Comparison of ENCODE assay signal across 8 mouse cellular contexts in genomic region chr15:99370259-99370691, GRCm38 (mm10). TPM values are rescaled to one million over a fixed set of nuclear protein-coding genes. Genes with fewer than 3 reads are reported as not detected.
DNase-seq lines count a peak whose midpoint lies in the region; ATAC-seq and TF ChIP-seq lines count a peak whose summit lies in the region.

TSS of gene Fmnl3 (minus strand) at chr15:99370482.

- H3K36me3 ChIP-seq in ES-E14 (ENCODE audit: control insufficient read depth, insufficient read depth, low read length, poor library complexity, severe bottlenecking): no peaks in the 10 kb centered on the region
- H3K36me3 ChIP-seq in forebrain, postnatal 0 days (ENCODE audit: insufficient read depth): no peaks in the 10 kb centered on the region
- no peaks in the 10 kb centered on the region for H3K36me3 ChIP-seq in neural tube, embryonic 15.5 days

- 1% methylated on average over 39 of the region's 48 CpGs for WGBS in cerebellum, adult 2 months
- under 1% methylated on average over 36 of the region's 48 CpGs for WGBS in forebrain, postnatal 0 days
- under 1% methylated on average over 46 of the region's 48 CpGs for WGBS in lung, adult 2 months
- under 1% methylated on average over 34 of the region's 48 CpGs for WGBS in neural tube, embryonic 15.5 days

- no peak within 1 kb of the TSS for H3K27ac ChIP-seq in ES-E14 (ENCODE audit: insufficient read depth, low read depth, low read length, poor library complexity, severe bottlenecking)
- H3K27ac ChIP-seq in cerebellum, adult 2 months (ENCODE audit: insufficient read depth, low read length): no peak within 1 kb of the TSS
- H3K27ac ChIP-seq in forebrain, postnatal 0 days (ENCODE audit: low read depth, low read length): peak within 1 kb of the TSS; percentile 67
- peak within 1 kb of the TSS; percentile 88 for H3K27ac ChIP-seq in layer of hippocampus, adult 2 months
- H3K27ac ChIP-seq in neural tube, embryonic 15.5 days (replicated peaks): peak within 1 kb of the TSS; percentile 89

- intact Hi-C loops in heart, postnatal 36 days (cut with DNase I): loop anchor here (1.0 to 2.0 kb wide), 2 partner anchors 43 to 53 kb away; no protein-coding TSS in a partner anchor

- H3K4me3 ChIP-seq in ES-E14 (ENCODE audit: insufficient read depth in 1 of 2, low read depth in 1 of 2, low read length in 2 of 2, poor library complexity in 1 of 2, severe bottlenecking in 1 of 2): peak within 1 kb of the TSS; percentile 77 to 88
- peak within 1 kb of the TSS; percentile 63 for H3K4me3 ChIP-seq in cerebellum, adult 2 months (replicated peaks; ENCODE audit: insufficient read depth, low read depth, low read length)
- peak within 1 kb of the TSS; percentile 66 for H3K4me3 ChIP-seq in forebrain, postnatal 0 days (ENCODE audit: low read depth, low read length)
- peak within 1 kb of the TSS; percentile 62 for H3K4me3 ChIP-seq in layer of hippocampus, adult 2 months
- peak within 1 kb of the TSS; percentile 76 for H3K4me3 ChIP-seq in lung, adult 2 months (replicated peaks; ENCODE audit: extremely low read depth, low read depth, low read length)
- H3K4me3 ChIP-seq in neural tube, embryonic 15.5 days (replicated peaks): peak within 1 kb of the TSS; percentile 84

- no peaks in the 10 kb centered on the region for H3K27me3 ChIP-seq in cerebellum, adult 2 months (ENCODE audit: control insufficient read depth, insufficient read depth, low read length)
- H3K27me3 ChIP-seq in forebrain, postnatal 0 days (ENCODE audit: insufficient read depth, low read length): no peaks in the 10 kb centered on the region
- H3K27me3 ChIP-seq in neural tube, embryonic 15.5 days (replicated peaks): peaks cover 7% of the 10 kb centered on the region; the same call in 1 of the 2 replicates

- no peaks in the 10 kb centered on the region for H3K9me3 ChIP-seq in ES-E14 (ENCODE audit: control insufficient read depth, insufficient read depth, low read depth, low read length)
- H3K9me3 ChIP-seq in forebrain, postnatal 0 days (ENCODE audit: low read length): no peaks in the 10 kb centered on the region
- no peaks in the 10 kb centered on the region for H3K9me3 ChIP-seq in neural tube, embryonic 15.5 days (replicated peaks)

- H3K9ac ChIP-seq in ES-E14 (ENCODE audit: insufficient read depth, low read depth, low read length, poor library complexity, severe bottlenecking): peak within 1 kb of the TSS; percentile 78
- peak within 1 kb of the TSS; percentile 67 for H3K9ac ChIP-seq in forebrain, postnatal 0 days
- peak within 1 kb of the TSS; percentile 85 for H3K9ac ChIP-seq in neural tube, embryonic 15.5 days (replicated peaks)

- peak; percentile 91 for DNase-seq in ES-E14 (ENCODE audit: low read depth, low spot score)
- DNase-seq in cerebellum, adult 2 months: peak; percentile 91 to 98
- peak; percentile 98 for DNase-seq in forebrain, postnatal 0 days
- DNase-seq in heart, postnatal 36 days: peak; percentile 100
- peak; percentile 92 to 98 for DNase-seq in layer of hippocampus, adult 2 months (ENCODE audit: low spot score in 2 of 2)
- peak; percentile 98 for DNase-seq in lung, adult 2 months
- peak; percentile 100 for DNase-seq in testis, postnatal 10 days (ENCODE audit: low spot score)

- peak; percentile 84 for TF ChIP-seq CTCF in cerebellum, adult 2 months (IDR thresholded peaks at IDR 0.05; ENCODE audit: borderline replicate concordance, insufficient read depth, low read depth, low read length)
- TF ChIP-seq CTCF in forebrain, postnatal 0 days (IDR thresholded peaks at IDR 0.05; ENCODE audit: low read depth): peak; percentile 91
- TF ChIP-seq CTCF in layer of hippocampus, adult 2 months (conservative IDR thresholded peaks at IDR 0.05): peak; percentile 91
- peak; percentile 70 for TF ChIP-seq CTCF in lung, adult 2 months (IDR thresholded peaks at IDR 0.05; ENCODE audit: insufficient read depth, low read length)

- 0 out of 2 replicates have a peak, but pooled peaks have one; percentile 42 for TF ChIP-seq POLR2A in cerebellum, adult 2 months (IDR thresholded peaks at IDR 0.05; ENCODE audit: borderline replicate concordance, insufficient read depth, low read length)
- peak; percentile 59; the same call in 1 of the 2 replicates for TF ChIP-seq POLR2A in lung, adult 2 months (IDR thresholded peaks at IDR 0.05; ENCODE audit: borderline replicate concordance, extremely low read depth, low read depth, low read length)

- in situ Hi-C loops in ES-E14 (cut with MboI; ENCODE audit: low sequenced_read_pairs in 2 of 2, unreplicated experiment in 2 of 2): no loop called here

- H3K4me1 ChIP-seq in ES-E14 (ENCODE audit: control insufficient read depth in 2 of 2, insufficient read depth in 2 of 2, low read length in 2 of 2, poor library complexity in 1 of 2): peaks cover 3% of the 10 kb centered on the region in 2 experiments; a peak in 1 of 4 replicates
- H3K4me1 ChIP-seq in cerebellum, adult 2 months (ENCODE audit: control insufficient read depth, insufficient read depth, low read length): no peaks in the 10 kb centered on the region
- H3K4me1 ChIP-seq in forebrain, postnatal 0 days (ENCODE audit: insufficient read depth): 0 out of 2 replicates have a peak, but pooled peaks cover 4% of the 10 kb centered on the region
- H3K4me1 ChIP-seq in lung, adult 2 months (ENCODE audit: control insufficient read depth, insufficient read depth, low read length): peaks cover 7% of the 10 kb centered on the region
- H3K4me1 ChIP-seq in neural tube, embryonic 15.5 days: peaks cover 19% of the 10 kb centered on the region

- peak within 1 kb of the TSS; percentile 63 for H3K4me2 ChIP-seq in forebrain, postnatal 0 days (ENCODE audit: low read depth)
- H3K4me2 ChIP-seq in neural tube, embryonic 15.5 days: peak within 1 kb of the TSS; percentile 65

- ATAC-seq in forebrain, postnatal 0 days: peak; percentile 97
- ATAC-seq in neural tube, embryonic 15.5 days (ENCODE audit: low FRiP score): peak; percentile 96

TF ChIP-seq in ES-E14, 5 proteins besides CTCF, POLR2A, EP300 and RAD21:
- TF ChIP-seq ZC3H11A (IDR thresholded peaks at IDR 0.05; ENCODE audit: borderline replicate concordance, low read depth, low read length): no peak
- no peak for TF ChIP-seq MAFK (IDR thresholded peaks at IDR 0.05; ENCODE audit: insufficient read depth, low read depth, low read length)
- peak; percentile 78 for TF ChIP-seq CHD2 (IDR thresholded peaks at IDR 0.05; ENCODE audit: low read depth, low read length)
- peak; percentile 43; the same call in 1 of the 2 replicates for TF ChIP-seq HCFC1 (IDR thresholded peaks at IDR 0.05; ENCODE audit: borderline replicate concordance, insufficient read depth, low read length)
TF ChIP-seq in ES-E14: peak in this region for 2.

RNA-seq across cellular contexts. Expression of gene Fmnl3, which starts in this region (rescaled TPM):
- total RNA-seq in ES-E14 (2012; rRNA removed): 13.4 and 16.8 TPM in 2 replicates
- polyA plus RNA-seq in cerebellum, adult 2 months (2012; rRNA removed): 10.0 and 10.7 TPM in 2 replicates
- 11.2 and 14.2 TPM in 2 replicates for total RNA-seq in forebrain, postnatal 0 days (2014; rRNA removed)
- polyA plus RNA-seq in forebrain, postnatal 0 days (2015; fragmentation: Nextera tagmentation; extraction: Ambion mirVana): 7.3 and 8.6 TPM in 2 replicates
- 10 to 100 TPM; 19.0 to 22.3 TPM for total RNA-seq in heart, postnatal 36 days (2021)
- total RNA-seq in layer of hippocampus, adult 2 months (2021): 1 to 10 TPM; 9.0 to 9.7 TPM
- 53.4 and 58.9 TPM in 2 replicates for polyA plus RNA-seq in lung, adult 2 months (2012; rRNA removed)
- 7.9 and 11.9 TPM in 2 replicates for polyA plus RNA-seq in neural tube, embryonic 15.5 days (2015; fragmentation: Nextera tagmentation; extraction: Ambion mirVana)

Comparison
In these comparisons a context has a peak if more than half of its experiments do, and no peak if none do; other contexts are left out.
1. H3K27ac ChIP-seq: peak in forebrain, postnatal 0 days (single experiment), layer of hippocampus, adult 2 months (single experiment) and neural tube, embryonic 15.5 days (single experiment); none in ES-E14 (single experiment) and cerebellum, adult 2 months (single experiment).
2. Peak in every context shown above with its lines, with median percentiles within 50 percentile points of each other: DNase-seq, H3K4me3 ChIP-seq, H3K9ac ChIP-seq and CTCF ChIP-seq.